Mouse (Mus musculus) lung, postnatal 36 days (tissue): ENCODE results near the gene Elovl3.
A peak's percentile ranks its signal among the peaks of the same experiment; 100 is the strongest.
"Not testable (repeated sequence)": the region's sequence is repeated elsewhere in the genome, so short reads cannot be mapped to it uniquely, and the experiment has no call there.

Source experiments
- DNase-seq: peaks from one replicate; pipeline ENCODE4 v3.0.0; 2022; ENCODE audit warnings: mixed read lengths

Gene Elovl3

GRCm38 (mm10) chr19:46136639-46137580, 5.2 kb downstream of the Elovl3 start:
- peak; percentile 80 for DNase-seq

GRCm38 (mm10) chr19:46140324-46140723, 8.6 kb downstream of the Elovl3 start:
- DNase-seq, result no peak

- no peak for DNase-seq
Measured at GRCm38 (mm10) chr19:46141091-46141490, 9.4 kb downstream of the Elovl3 start.

GRCm38 (mm10) chr19:46147511-46148371, 16.0 kb downstream of the Elovl3 start, which contains the start of gene Pitx3:
Gene Pitx3, minus strand, starts transcription at chr19:46148326.
- peak; percentile 9 for DNase-seq

- DNase-seq, result peak; percentile 90
Measured at GRCm38 (mm10) chr19:46148372-46148760, 16.7 kb downstream of the Elovl3 start.

- DNase-seq, result no peak
Measured at GRCm38 (mm10) chr19:46149091-46149490, 17.4 kb downstream of the Elovl3 start.

- peak; percentile 98 for DNase-seq
Measured at GRCm38 (mm10) chr19:46152127-46152803, 20.6 kb downstream of the Elovl3 start, which contains the start of gene Gbf1. Gene Gbf1, plus strand, starts transcription at chr19:46152509.

- DNase-seq, result no peak
Measured at GRCm38 (mm10) chr19:46165950-46166349, 34.3 kb downstream of the Elovl3 start.

GRCm38 (mm10) chr19:46167169-46167568, 35.5 kb downstream of the Elovl3 start:
- not testable (repeated sequence) for DNase-seq

GRCm38 (mm10) chr19:46169396-46169795, 37.7 kb downstream of the Elovl3 start:
- DNase-seq, result no peak

- no peak for DNase-seq
Measured at GRCm38 (mm10) chr19:46169913-46170312, 38.2 kb downstream of the Elovl3 start.

GRCm38 (mm10) chr19:46172541-46172940, 40.8 kb downstream of the Elovl3 start:
- DNase-seq, result no peak

GRCm38 (mm10) chr19:46175173-46175572, 43.5 kb downstream of the Elovl3 start:
- DNase-seq, result no peak

- no peak for DNase-seq
Measured at GRCm38 (mm10) chr19:46177046-46177445, 45.3 kb downstream of the Elovl3 start.

- DNase-seq, result no peak
Measured at GRCm38 (mm10) chr19:46180274-46180673, 48.6 kb downstream of the Elovl3 start.

GRCm38 (mm10) chr19:46182241-46182640, 50.5 kb downstream of the Elovl3 start:
- DNase-seq, result no peak
